Mouse (Mus musculus) left cerebral cortex, adult 8-10 months (tissue): ENCODE data around the gene C2cd4b. TPM values are rescaled to one million over a fixed set of nuclear protein-coding genes. Genes with fewer than 3 reads are reported as not detected.

Source experiments
- DNase-seq, 2 experiments: peaks; one replicate each; pipeline ENCODE4 v3.0.0; 2022; ENCODE audit warnings: low spot score in 2 of 2
- total RNA-seq, 4 experiments: library from RNA; stranded (reverse); gene quantifications; 2 replicates each; pipeline ENCODE4 v1.2.4; 2022

The C2cd4b gene
- 1 to 10 TPM; 1.2 to 1.7 (median 1.4) TPM for total RNA-seq

- DNase-seq: peak; percentile 53 to 74
Measured at GRCm38 (mm10) chr9:67759163-67759955, at the start of gene C2cd4b. Gene C2cd4b (plus strand): TSS chr9:67759437.

GRCm38 (mm10) chr9:67711051-67711877, 48.0 kb upstream of the C2cd4b start:
- DNase-seq: peak; percentile 30 to 57

GRCm38 (mm10) chr9:67712146-67712545, 47.1 kb upstream of the C2cd4b start:
- DNase-seq: no peak

GRCm38 (mm10) chr9:67717081-67717480, 42.2 kb upstream of the C2cd4b start:
- peak in 1 of 2 experiments; percentile 57 for DNase-seq

GRCm38 (mm10) chr9:67718596-67718995, 40.6 kb upstream of the C2cd4b start:
- DNase-seq: no peak

GRCm38 (mm10) chr9:67720150-67720549, 39.1 kb upstream of the C2cd4b start:
- DNase-seq: no peak

GRCm38 (mm10) chr9:67722378-67722777, 36.9 kb upstream of the C2cd4b start:
- peak in 1 of 2 experiments; percentile 59 for DNase-seq

GRCm38 (mm10) chr9:67725196-67725595, 34.0 kb upstream of the C2cd4b start:
- DNase-seq: no peak

GRCm38 (mm10) chr9:67733716-67734115, 25.5 kb upstream of the C2cd4b start:
- DNase-seq: no peak

- no peak for DNase-seq
Measured at GRCm38 (mm10) chr9:67735426-67735825, 23.8 kb upstream of the C2cd4b start.

GRCm38 (mm10) chr9:67741256-67741655, 18.0 kb upstream of the C2cd4b start:
- DNase-seq: no peak

- no peak for DNase-seq
Measured at GRCm38 (mm10) chr9:67753411-67754182, 5.6 kb upstream of the C2cd4b start.

GRCm38 (mm10) chr9:67754713-67755112, 4.5 kb upstream of the C2cd4b start:
- DNase-seq: no peak

- DNase-seq: peak; percentile 9 to 34
Measured at GRCm38 (mm10) chr9:67758686-67759085, 551 bp upstream of the C2cd4b start.

- DNase-seq: peak; percentile 45 to 65
Measured at GRCm38 (mm10) chr9:67759956-67760764, 923 bp downstream of the C2cd4b start.

- DNase-seq: no peak
Measured at GRCm38 (mm10) chr9:67760991-67761390, 1.8 kb downstream of the C2cd4b start.

- DNase-seq: no peak
Measured at GRCm38 (mm10) chr9:67763326-67763725, 4.1 kb downstream of the C2cd4b start.

GRCm38 (mm10) chr9:67766405-67766804, 7.2 kb downstream of the C2cd4b start:
- DNase-seq: no peak

- no peak for DNase-seq
Measured at GRCm38 (mm10) chr9:67766948-67767347, 7.7 kb downstream of the C2cd4b start.

GRCm38 (mm10) chr9:67768843-67769242, 9.6 kb downstream of the C2cd4b start:
- no peak for DNase-seq

GRCm38 (mm10) chr9:67769401-67769800, 10.2 kb downstream of the C2cd4b start:
- DNase-seq: no peak
